Mouse (Mus musculus) mouse trophoblast stem cell (cell line): ENCODE results near the gene Avpr2.

Experiments
- in situ Hi-C, 2 experiments: fragments of 300-500 bp; cut with MseI, MboI; formaldehyde crosslinking; loops; 2 replicates in 1 of 2; 3 replicates in 1 of 2; pipeline ENCODE4 v1.15.1; 2025

Avpr2 gene

GRCm38 (mm10) chrX:73891551-73892152 lies at the start of gene Avpr2:
TSS of gene Avpr2 (plus strand) at chrX:73892102.
- in situ Hi-C loops = loop anchor here in 1 of 2 experiments (10.0 kb wide), 1 partner anchor 87 kb away; no protein-coding TSS in a partner anchor

- in situ Hi-C loops = no loop called here
Measured at GRCm38 (mm10) chrX:73854326-73855086, 37.4 kb upstream of the Avpr2 start.

- in situ Hi-C loops = no loop called here
Measured at GRCm38 (mm10) chrX:73855087-73855408, 36.9 kb upstream of the Avpr2 start.

- in situ Hi-C loops = no loop called here
Measured at GRCm38 (mm10) chrX:73864692-73865091, 27.2 kb upstream of the Avpr2 start.

- in situ Hi-C loops = no loop called here
Measured at GRCm38 (mm10) chrX:73867256-73867655, 24.6 kb upstream of the Avpr2 start.

- in situ Hi-C loops = no loop called here
Measured at GRCm38 (mm10) chrX:73867852-73868251, 24.1 kb upstream of the Avpr2 start.

GRCm38 (mm10) chrX:73869334-73869733 lies 22.6 kb upstream of the Avpr2 start:
- in situ Hi-C loops = no loop called here

GRCm38 (mm10) chrX:73871474-73871873 lies 20.4 kb upstream of the Avpr2 start:
- in situ Hi-C loops = no loop called here

GRCm38 (mm10) chrX:73871956-73872355 lies 19.9 kb upstream of the Avpr2 start:
- in situ Hi-C loops = no loop called here

- in situ Hi-C loops = no loop called here
Measured at GRCm38 (mm10) chrX:73875881-73876280, 16.0 kb upstream of the Avpr2 start.

GRCm38 (mm10) chrX:73877014-73877413 lies 14.9 kb upstream of the Avpr2 start:
- in situ Hi-C loops = no loop called here

- in situ Hi-C loops = loop anchor here in 1 of 2 experiments (10.0 kb wide), 1 partner anchor 86 kb away; no protein-coding TSS in a partner anchor
Measured at GRCm38 (mm10) chrX:73880194-73881035, 11.5 kb upstream of the Avpr2 start.

GRCm38 (mm10) chrX:73881036-73881427 lies 10.9 kb upstream of the Avpr2 start:
- in situ Hi-C loops = loop anchor here in 1 of 2 experiments (10.0 kb wide), 1 partner anchor 86 kb away; no protein-coding TSS in a partner anchor

GRCm38 (mm10) chrX:73881463-73881862 lies 10.4 kb upstream of the Avpr2 start:
- in situ Hi-C loops = loop anchor here in 1 of 2 experiments (10.0 kb wide), 1 partner anchor 87 kb away; no protein-coding TSS in a partner anchor

GRCm38 (mm10) chrX:73892833-73893232 lies 931 bp downstream of the Avpr2 start:
- in situ Hi-C loops = loop anchor here in 1 of 2 experiments (10.0 kb wide), 1 partner anchor 88 kb away; no protein-coding TSS in a partner anchor

GRCm38 (mm10) chrX:73895719-73896118 lies 3.8 kb downstream of the Avpr2 start, which contains the start of gene L1cam:
TSS of gene L1cam (minus strand) at chrX:73896105.
- in situ Hi-C loops = loop anchor here in 1 of 2 experiments (10.0 kb wide), 1 partner anchor 91 kb away; no protein-coding TSS in a partner anchor

- in situ Hi-C loops = loop anchor here in 1 of 2 experiments (10.0 kb wide), 1 partner anchor 93 kb away; no protein-coding TSS in a partner anchor
Measured at GRCm38 (mm10) chrX:73897959-73898358, 6.1 kb downstream of the Avpr2 start.

- in situ Hi-C loops = no loop called here
Measured at GRCm38 (mm10) chrX:73910049-73910448, 18.1 kb downstream of the Avpr2 start.

GRCm38 (mm10) chrX:73910451-73910850 lies 18.5 kb downstream of the Avpr2 start:
- in situ Hi-C loops = no loop called here

- in situ Hi-C loops = no loop called here
Measured at GRCm38 (mm10) chrX:73911156-73911555, 19.3 kb downstream of the Avpr2 start.

- in situ Hi-C loops = no loop called here
Measured at GRCm38 (mm10) chrX:73911588-73911987, 19.7 kb downstream of the Avpr2 start.
